Mouse (Mus musculus) heart, embryonic 13.5 days (tissue): ENCODE results near the gene Nup133. TPM values are rescaled to one million over a fixed set of nuclear protein-coding genes. Genes with fewer than 3 reads are reported as not detected.

ENCODE experiments used
- ATAC-seq: fragments of 200-750 bp; cut with Nextera tagmentation; 2 replicates; pipeline ENCODE4 v1.8.0; 2017; ENCODE audit warnings: moderate TSS enrichment; ENCODE audit not compliant: insufficient number of reproducible peaks, low FRiP score, low TSS enrichment; ENCODE audit errors: extremely low read depth
- H3K27ac ChIP-seq: fragments of 300-500 bp; sonication (generic); replicated peaks from 2 replicates; pipeline ENCODE4 v1.5.1; 2015; ENCODE audit warnings: moderate library complexity, mild to moderate bottlenecking, inconsistent platforms
- H3K27me3 ChIP-seq: fragments of 300-500 bp; sonication (generic); replicated peaks from 2 replicates; pipeline ENCODE4 v1.6.1; 2015; ENCODE audit warnings: mild to moderate bottlenecking, inconsistent platforms
- H3K36me3 ChIP-seq: fragments of 300-500 bp; sonication (generic); 2 replicates; pipeline ENCODE4 v1.6.1; 2015; ENCODE audit warnings: mild to moderate bottlenecking, inconsistent platforms
- H3K4me1 ChIP-seq: fragments of 300-500 bp; sonication (generic); 2 replicates; pipeline ENCODE4 v1.6.1; 2015; ENCODE audit warnings: inconsistent platforms
- H3K4me2 ChIP-seq: fragments of 300-500 bp; sonication (generic); 2 replicates; pipeline ENCODE4 v1.6.1; 2015; ENCODE audit warnings: inconsistent platforms, mild to moderate bottlenecking, moderate library complexity
- H3K4me3 ChIP-seq: fragments of 300-500 bp; sonication (generic); 2 replicates; pipeline ENCODE4 v1.5.1; 2015; ENCODE audit warnings: moderate library complexity, mild to moderate bottlenecking, inconsistent platforms
- H3K9ac ChIP-seq: fragments of 300-500 bp; sonication (generic); 2 replicates; pipeline ENCODE4 v1.6.1; 2015; ENCODE audit warnings: inconsistent platforms, mild to moderate bottlenecking, moderate library complexity
- H3K9me3 ChIP-seq: fragments of 300-500 bp; sonication (generic); 2 replicates; pipeline ENCODE4 v1.6.1; 2016; ENCODE audit warnings: inconsistent platforms
- WGBS: fragments of 180-500 bp; shearing (Covaris S2); methylation state at CpG from one replicate; pipeline ENCODE4 v1.1.7; 2015; ENCODE audit warnings: mixed read lengths; 5-methylcytosine and 5-hydroxymethylcytosine counted together
- polyA plus RNA-seq: library from polyadenylated mRNA; unstranded; fragments of >200 nt; fragmentation: Nextera tagmentation; extraction: Ambion mirVana; gene quantifications from 2 replicates; pipeline ENCODE4 v1.2.1, GENCODE M21; 2015

Gene Nup133
- polyA plus RNA-seq, 1 experiment from 2014 or later: 24.4 TPM

- Histone ChIP-seq H3K4me1 (peaks cover 21% of the 10 kb centered on the region), H3K27me3 (peaks cover 38% of the 10 kb centered on the region), H3K27ac (peak within 1 kb of the TSS; percentile 58), H3K4me2 (peak within 1 kb of the TSS; percentile 88), H3K9ac (peak within 1 kb of the TSS; percentile 89), H3K4me3 (peak within 1 kb of the TSS; percentile 93), H3K9me3 (0 out of 2 replicates have a peak, but pooled peaks cover 2% of the 10 kb centered on the region), H3K36me3 (0 out of 2 replicates have a peak, but pooled peaks cover 1% of the 10 kb centered on the region)
- peak; percentile 37; the same call in 1 of the 2 replicates for ATAC-seq
- WGBS: 1% methylated on average over 45 of the region's 48 CpGs
These were observed 89.3 kb downstream of the Nup133 start, which contains the start of gene Ccsap for GRCm38 (mm10) chr8:123859648-123860259. TSS of gene Ccsap (minus strand) at chr8:123860209.

GRCm38 (mm10) chr8:123858941-123859647 lies 90.0 kb downstream of the Nup133 start:
- under 1% methylated on average over 73 of the region's 79 CpGs for WGBS
- Histone ChIP-seq H3K9me3 (0 out of 2 replicates have a peak, but pooled peaks cover 5% of the 10 kb centered on the region), H3K36me3 (0 out of 2 replicates have a peak, but pooled peaks cover 2% of the 10 kb centered on the region), H3K27me3 (peaks cover 34% of the 10 kb centered on the region), H3K4me2 (peak overlapping the region; percentile 88), H3K4me1 (peaks cover 17% of the 10 kb centered on the region), H3K27ac (peak overlapping the region; percentile 57), H3K9ac (peak overlapping the region; percentile 89), H3K4me3 (peak overlapping the region; percentile 93)
- ATAC-seq: peak; percentile 89

- peaks cover 29% of the 10 kb centered on the region for H3K27me3 ChIP-seq
- peak overlapping the region; percentile 93 for H3K4me3 ChIP-seq
- no peak for ATAC-seq
- WGBS: under 1% methylated on average over 17 of the region's 17 CpGs
- H3K9me3 ChIP-seq: 0 out of 2 replicates have a peak, but pooled peaks cover 5% of the 10 kb centered on the region
- peak overlapping the region; percentile 89 for H3K9ac ChIP-seq
- peaks cover 14% of the 10 kb centered on the region for H3K4me1 ChIP-seq
- 0 out of 2 replicates have a peak, but pooled peaks cover 2% of the 10 kb centered on the region for H3K36me3 ChIP-seq
- peak overlapping the region; percentile 57; the same call in 1 of the 2 replicates for H3K27ac ChIP-seq
- H3K4me2 ChIP-seq: peak overlapping the region; percentile 88
These were observed 90.5 kb downstream of the Nup133 start for GRCm38 (mm10) chr8:123858574-123858940.

DNA sequence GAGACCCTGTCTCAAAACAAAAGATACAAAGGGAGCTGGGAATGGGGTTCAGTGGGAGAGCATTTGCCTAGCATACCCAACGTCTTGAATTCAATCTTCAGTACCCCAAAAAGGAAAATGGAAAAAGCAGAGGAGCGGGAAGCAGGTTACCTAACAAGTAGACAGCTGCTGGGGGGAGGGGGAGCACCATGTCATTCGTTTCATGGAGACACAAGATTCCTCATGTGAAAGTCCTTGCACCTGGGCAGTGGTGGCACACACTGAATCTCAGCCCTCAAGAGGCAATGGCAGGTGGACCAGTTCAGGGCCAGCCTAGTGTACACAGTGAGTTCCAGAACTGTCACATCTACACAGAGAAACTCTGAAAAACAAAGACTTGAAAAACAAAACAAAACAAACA lies 91.7 kb downstream of the Nup133 start:
- no peak overlapping the region for H3K4me2 ChIP-seq
- peaks cover 14% of the 10 kb centered on the region for H3K4me1 ChIP-seq
- ATAC-seq: no peak
- H3K27ac ChIP-seq: no peak overlapping the region
- 74% methylated on average over 3 of the region's 3 CpGs for WGBS
- no peak overlapping the region for H3K4me3 ChIP-seq
- H3K27me3 ChIP-seq: peaks cover 20% of the 10 kb centered on the region
- no peak overlapping the region for H3K9ac ChIP-seq
- H3K36me3 ChIP-seq: 0 out of 2 replicates have a peak, but pooled peaks cover 2% of the 10 kb centered on the region
- H3K9me3 ChIP-seq: 0 out of 2 replicates have a peak, but pooled peaks cover 5% of the 10 kb centered on the region

DNA sequence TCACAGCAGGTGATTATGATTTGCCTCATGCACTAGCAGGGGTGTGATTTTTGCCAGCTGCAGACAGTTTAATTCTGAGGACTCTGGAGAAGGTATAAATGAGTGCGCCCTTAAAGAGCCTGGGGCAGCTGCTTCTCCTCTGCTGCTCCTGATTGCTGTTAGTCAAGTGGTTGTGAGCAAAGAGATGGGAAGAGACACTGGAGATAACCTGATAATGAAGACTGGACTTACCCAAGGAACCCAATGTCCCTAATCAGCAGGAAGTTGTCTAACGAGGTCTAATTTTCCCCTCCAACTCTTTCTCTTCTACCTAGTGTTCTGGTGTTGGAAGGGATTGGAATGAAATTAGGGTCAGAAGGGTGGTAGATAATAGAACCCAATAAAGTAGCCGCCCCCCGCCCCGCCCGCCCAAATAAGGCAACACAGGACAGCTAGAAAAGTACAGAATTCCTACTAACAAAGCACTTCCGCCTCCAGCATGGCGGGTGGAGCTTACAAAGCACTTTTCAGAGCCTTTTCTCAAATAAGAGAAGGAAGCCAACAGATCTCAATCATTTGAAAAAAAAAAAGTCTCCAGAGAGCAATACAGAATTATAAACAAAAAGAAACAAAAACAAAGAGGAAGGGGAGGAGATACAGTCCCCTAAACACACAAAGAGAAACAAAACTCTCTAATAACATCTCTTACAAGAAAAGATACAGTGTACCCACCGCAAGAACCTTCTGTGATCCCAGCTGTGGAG lies 94.2 kb downstream of the Nup133 start:
- Histone ChIP-seq H3K9me3 (0 out of 2 replicates have a peak, but pooled peaks cover 5% of the 10 kb centered on the region), H3K36me3 (0 out of 2 replicates have a peak, but pooled peaks cover 2% of the 10 kb centered on the region), H3K4me2 (no peak overlapping the region), H3K27me3 (no peaks in the 10 kb centered on the region), H3K4me1 (peaks cover 12% of the 10 kb centered on the region), H3K4me3 (no peak overlapping the region), H3K27ac (no peak overlapping the region), H3K9ac (no peak overlapping the region)
- ATAC-seq: no peak
- WGBS: 86% methylated on average over 9 of the region's 9 CpGs

- H3K27me3 ChIP-seq: no peaks in the 10 kb centered on the region
- peaks cover 12% of the 10 kb centered on the region for H3K4me1 ChIP-seq
- 0 out of 2 replicates have a peak, but pooled peaks cover 5% of the 10 kb centered on the region for H3K9me3 ChIP-seq
- no peak overlapping the region for H3K4me3 ChIP-seq
- 64% methylated on average over 1 of the region's 1 CpGs for WGBS
- H3K4me2 ChIP-seq: no peak overlapping the region
- no peak overlapping the region for H3K9ac ChIP-seq
- H3K36me3 ChIP-seq: 0 out of 2 replicates have a peak, but pooled peaks cover 2% of the 10 kb centered on the region
- H3K27ac ChIP-seq: no peak overlapping the region
- no peak for ATAC-seq
These were observed 94.8 kb downstream of the Nup133 start for GRCm38 (mm10) chr8:123854252-123854651.

- Histone ChIP-seq H3K27me3 (no peaks in the 10 kb centered on the region), H3K4me1 (no peaks in the 10 kb centered on the region), H3K9ac (no peak overlapping the region), H3K36me3 (0 out of 2 replicates have a peak, but pooled peaks cover 2% of the 10 kb centered on the region), H3K9me3 (0 out of 2 replicates have a peak, but pooled peaks cover 5% of the 10 kb centered on the region), H3K4me2 (no peak overlapping the region), H3K4me3 (no peak overlapping the region), H3K27ac (no peak overlapping the region)
- no peak for ATAC-seq
- WGBS: 69% methylated on average over 5 of the region's 5 CpGs
These were observed 97.5 kb downstream of the Nup133 start for GRCm38 (mm10) chr8:123851590-123851989.

DNA sequence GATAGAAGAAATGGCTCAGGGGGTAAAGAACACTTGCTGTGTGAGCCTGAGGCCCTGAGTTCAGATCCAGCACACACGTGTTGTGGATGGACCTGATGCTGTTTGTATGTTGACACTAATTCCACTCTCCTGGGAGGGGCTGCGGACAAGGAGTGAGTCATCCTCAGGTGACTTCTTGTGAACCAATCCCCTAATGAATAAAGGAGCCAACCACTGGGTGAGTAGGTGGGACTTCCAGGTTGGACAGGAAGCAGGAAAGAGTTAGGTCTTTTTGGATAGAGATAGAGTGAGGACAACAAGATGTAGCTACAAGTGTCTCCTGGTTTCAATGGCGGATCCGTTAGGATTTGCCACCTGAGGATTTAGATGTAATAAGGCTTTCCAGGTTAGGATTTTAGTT lies 99.7 kb downstream of the Nup133 start:
- no peak overlapping the region for H3K4me2 ChIP-seq
- H3K27me3 ChIP-seq: no peaks in the 10 kb centered on the region
- H3K9me3 ChIP-seq: no peaks in the 10 kb centered on the region
- no peak overlapping the region for H3K9ac ChIP-seq
- no peak overlapping the region for H3K4me3 ChIP-seq
- WGBS: 80% methylated on average over 4 of the region's 4 CpGs
- no peak overlapping the region for H3K27ac ChIP-seq
- peaks cover 3% of the 10 kb centered on the region; the same call in 1 of the 2 replicates for H3K36me3 ChIP-seq
- ATAC-seq: no peak
- H3K4me1 ChIP-seq: no peaks in the 10 kb centered on the region

DNA sequence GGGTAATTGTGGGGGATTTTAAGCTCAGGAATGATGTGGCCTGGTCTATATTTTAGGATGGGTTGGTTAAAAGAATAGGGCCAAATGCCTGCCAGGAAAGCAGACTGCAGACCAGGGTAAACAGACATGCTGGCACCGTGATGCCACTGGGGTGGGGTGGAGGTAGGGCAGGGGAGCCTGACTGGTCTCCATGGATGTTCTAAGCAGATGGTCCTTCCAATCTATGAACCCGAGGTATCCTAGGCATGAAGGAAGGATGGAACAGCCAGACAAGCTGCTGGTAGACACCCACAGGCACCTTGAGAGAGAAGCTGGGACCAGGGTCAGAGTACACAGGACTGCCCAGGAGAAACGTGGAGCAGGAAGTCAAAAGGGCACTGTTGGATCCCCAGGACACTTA lies 101.5 kb downstream of the Nup133 start:
- Histone ChIP-seq H3K9me3 (no peaks in the 10 kb centered on the region), H3K27me3 (no peaks in the 10 kb centered on the region), H3K9ac (no peak overlapping the region), H3K27ac (no peak overlapping the region), H3K4me2 (no peak overlapping the region), H3K4me1 (no peaks in the 10 kb centered on the region), H3K36me3 (peaks cover 3% of the 10 kb centered on the region; the same call in 1 of the 2 replicates), H3K4me3 (no peak overlapping the region)
- ATAC-seq: no peak
- 58% methylated on average over 3 of the region's 3 CpGs for WGBS
